Mouse (Mus musculus): ENCODE measurements around the gene Lrp8.

Lrp8 gene

DNA sequence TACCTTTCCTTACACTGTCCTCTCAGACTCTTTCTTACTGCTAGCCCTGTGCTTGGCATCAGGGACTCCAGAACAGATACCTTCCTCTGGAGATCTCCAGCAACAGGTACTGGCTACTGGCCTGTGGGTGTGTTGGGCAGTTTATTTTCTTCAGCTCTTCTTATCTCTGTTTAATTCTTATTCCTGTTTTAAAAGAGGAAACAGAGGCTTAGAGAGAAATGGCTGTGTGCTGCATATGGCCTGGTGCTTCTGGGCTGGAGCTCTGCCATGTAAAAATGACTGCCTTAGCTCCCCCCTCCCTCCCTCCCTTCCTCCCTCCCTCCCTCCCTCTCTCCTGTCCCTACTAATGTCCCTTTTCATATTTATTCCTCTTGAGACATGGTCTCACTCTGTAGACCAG lies 6.6 kb downstream of the Lrp8 start:
- DNase-seq: no peak

DNA sequence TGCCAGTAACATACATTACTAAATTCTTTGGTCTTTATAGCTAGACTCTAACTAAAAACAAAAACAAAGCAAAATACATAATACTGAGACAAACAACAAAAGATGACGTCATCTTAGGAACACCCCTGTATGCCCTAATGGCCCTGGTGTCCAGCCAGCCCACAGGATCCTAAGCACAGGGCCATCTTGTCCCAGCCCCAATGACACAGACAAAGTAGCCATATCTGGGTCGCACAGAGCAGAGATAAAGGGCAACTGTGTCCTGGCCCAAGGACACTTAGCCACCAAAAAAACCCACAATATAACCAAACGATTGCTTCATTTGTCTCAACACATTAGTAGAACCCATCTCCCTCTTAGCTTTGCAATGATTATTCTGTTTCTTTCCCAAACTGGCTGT lies 8.9 kb downstream of the Lrp8 start:
- DNase-seq: no peak

GRCm38 (mm10) chr4:107811716-107812330 lies 9.8 kb downstream of the Lrp8 start:
- no peak for DNase-seq

DNA sequence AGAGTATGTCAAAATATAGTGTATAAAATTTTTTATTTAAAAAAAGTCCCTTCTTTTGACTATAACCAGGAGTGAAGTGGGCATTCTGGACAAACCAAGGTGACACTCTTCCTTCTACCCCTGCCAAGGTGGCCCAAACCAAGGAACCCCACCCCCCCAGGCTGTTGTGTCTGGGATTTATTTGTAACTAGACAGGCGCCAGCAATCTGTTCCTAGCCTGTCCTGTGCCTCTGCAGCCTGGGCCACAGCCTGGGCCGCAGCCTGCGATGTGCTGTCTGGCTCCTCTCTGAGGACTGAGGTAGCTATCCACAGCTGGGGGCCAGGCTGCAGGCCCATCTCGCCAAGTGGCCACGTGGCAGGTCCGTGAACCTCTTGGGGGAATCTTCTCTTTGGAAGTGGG lies 10.3 kb downstream of the Lrp8 start:
- DNase-seq: no peak

- no peak for DNase-seq
These were observed 14.4 kb downstream of the Lrp8 start for GRCm38 (mm10) chr4:107816459-107816858.

GRCm38 (mm10) chr4:107817463-107817862 lies 15.4 kb downstream of the Lrp8 start:
- DNase-seq: peak in 1 of 2 experiments; percentile 31

GRCm38 (mm10) chr4:107819990-107820719 lies 18.1 kb downstream of the Lrp8 start:
- DNase-seq: no peak

DNA sequence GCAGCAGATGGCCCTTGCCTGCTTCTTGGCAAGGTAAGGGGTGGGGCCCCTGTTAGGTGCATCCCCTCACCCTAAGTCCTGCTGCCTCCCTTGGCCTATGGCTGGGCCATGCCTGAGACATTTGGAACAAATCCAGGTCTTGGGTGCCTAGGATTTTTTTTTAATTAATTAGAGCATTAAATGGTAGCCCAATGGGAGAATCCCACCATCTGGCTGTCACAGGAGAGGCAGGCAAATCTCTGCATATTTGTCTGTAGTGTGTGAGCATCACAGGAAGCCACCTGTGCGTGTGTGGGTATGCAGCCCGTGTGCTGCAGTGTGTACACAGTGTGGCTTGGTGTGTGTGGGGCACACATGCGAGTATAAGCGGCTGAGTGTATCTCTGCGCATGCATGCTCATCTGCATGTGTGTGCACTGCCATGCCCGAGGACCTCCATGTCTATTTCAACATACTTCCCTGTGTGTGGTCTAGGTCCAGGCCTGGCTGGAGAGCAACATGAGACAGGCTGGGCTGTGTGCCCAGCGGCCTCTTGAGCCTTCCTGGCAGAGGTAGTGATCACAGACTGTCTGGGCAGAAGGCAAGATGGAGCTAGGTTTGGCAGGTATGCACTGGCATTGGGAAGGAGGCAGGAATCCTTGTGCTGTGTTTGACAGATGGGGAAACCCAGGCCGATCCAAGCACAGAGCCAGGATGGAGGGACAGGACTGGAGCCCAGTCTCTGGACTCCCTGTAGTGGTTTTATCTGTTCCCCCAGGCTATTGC lies 19.0 kb downstream of the Lrp8 start:
- DNase-seq: peak; percentile 32 to 63

DNA sequence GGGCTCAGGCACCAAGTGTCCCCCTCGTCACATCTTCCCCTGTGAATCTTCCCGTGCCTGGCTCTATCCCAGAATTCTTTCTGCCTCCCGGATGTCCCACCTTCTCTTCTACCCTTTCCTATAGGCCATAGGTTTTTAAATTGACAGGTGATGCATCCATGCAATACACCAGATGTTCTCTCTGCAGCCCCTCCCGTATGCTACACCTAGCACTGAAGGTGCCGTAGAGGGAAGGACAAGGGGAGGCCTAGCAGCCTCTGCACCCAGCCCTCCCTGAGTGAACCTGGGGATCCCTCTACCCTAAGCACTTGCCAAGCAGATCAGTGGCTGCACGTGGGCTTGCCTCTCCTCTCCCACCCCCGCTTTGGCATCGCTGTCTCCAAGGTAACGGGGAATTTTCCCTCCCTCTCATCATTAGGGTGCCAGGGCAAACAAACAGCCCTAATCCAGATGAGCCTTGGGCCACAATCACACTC lies 20.9 kb downstream of the Lrp8 start:
- no peak for DNase-seq

DNA sequence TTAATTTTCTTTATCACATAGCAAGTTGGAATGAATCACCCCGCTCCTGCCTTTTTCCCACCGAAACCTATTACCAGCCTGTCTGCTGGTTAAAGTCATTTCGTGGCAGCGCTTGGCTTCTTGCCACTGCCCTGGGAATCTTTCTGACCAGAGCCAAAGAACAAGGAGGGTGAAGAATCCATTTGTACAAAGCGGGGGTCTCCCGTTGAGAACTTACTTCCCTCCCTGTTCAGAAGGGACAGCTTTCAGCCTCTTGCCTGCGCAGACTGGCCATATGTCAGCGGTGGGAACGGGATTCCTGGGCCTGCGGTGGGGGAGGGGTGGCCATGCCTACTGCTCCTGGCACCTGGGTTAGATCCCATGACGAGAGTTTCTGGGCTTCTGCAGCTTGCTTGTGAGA lies 21.4 kb downstream of the Lrp8 start:
- DNase-seq: no peak

DNA sequence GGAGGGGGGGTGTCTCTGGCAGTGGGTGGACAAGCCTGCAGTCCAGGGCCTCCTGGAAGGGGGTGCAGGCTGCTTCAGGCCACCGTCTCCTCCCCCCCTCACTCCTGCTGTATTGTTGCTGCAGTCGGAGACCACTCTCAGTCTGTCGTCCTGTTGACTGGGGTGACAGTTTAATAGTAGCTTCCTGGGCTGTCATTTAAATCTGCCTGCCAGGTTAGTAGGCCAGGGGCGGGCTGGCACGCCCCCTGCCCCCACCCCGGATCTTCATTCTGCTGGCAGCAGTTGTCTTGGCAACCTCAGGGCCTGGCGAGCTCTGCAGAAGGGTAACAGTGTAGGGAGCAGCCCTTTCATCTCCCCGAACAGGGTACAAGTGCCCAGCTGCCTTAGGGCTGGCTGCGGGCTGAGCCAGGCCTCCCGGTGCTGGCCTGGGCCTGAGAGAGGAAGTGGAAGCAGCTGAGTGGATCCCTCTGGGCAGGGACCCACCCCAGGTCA lies 26.7 kb downstream of the Lrp8 start:
- DNase-seq: peak in 1 of 2 experiments; percentile 29

GRCm38 (mm10) chr4:107829675-107830074 lies 27.6 kb downstream of the Lrp8 start:
- no peak for DNase-seq

GRCm38 (mm10) chr4:107830189-107830588 lies 28.1 kb downstream of the Lrp8 start:
- DNase-seq: no peak

DNA sequence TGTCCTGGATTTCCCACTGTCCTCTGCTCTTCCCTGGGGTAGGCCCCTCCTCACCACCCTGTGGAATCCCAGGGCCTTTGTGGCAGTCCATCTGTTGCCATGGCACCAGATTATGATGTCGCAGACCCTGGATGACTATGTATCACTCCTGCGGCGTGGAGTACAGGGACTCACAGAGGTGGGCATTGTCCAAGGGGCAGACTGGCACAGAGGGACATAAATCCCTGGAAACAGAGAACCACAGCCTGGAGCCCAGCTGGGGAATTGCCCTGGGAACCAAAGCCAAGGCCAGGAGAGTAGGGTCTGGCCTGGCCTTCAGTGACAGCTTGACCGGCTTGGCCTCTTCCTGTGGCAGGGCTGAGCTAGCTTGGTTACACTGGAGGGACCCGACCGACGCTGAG lies 28.8 kb downstream of the Lrp8 start:
- DNase-seq: no peak

GRCm38 (mm10) chr4:107831678-107832077 lies 29.6 kb downstream of the Lrp8 start:
- no peak for DNase-seq

- no peak for DNase-seq
These were observed 31.5 kb downstream of the Lrp8 start for GRCm38 (mm10) chr4:107833525-107833924.

- DNase-seq: no peak
These were observed 32.7 kb downstream of the Lrp8 start for GRCm38 (mm10) chr4:107834643-107835314.

GRCm38 (mm10) chr4:107835508-107835909 lies 33.4 kb downstream of the Lrp8 start:
- DNase-seq: no peak

DNA sequence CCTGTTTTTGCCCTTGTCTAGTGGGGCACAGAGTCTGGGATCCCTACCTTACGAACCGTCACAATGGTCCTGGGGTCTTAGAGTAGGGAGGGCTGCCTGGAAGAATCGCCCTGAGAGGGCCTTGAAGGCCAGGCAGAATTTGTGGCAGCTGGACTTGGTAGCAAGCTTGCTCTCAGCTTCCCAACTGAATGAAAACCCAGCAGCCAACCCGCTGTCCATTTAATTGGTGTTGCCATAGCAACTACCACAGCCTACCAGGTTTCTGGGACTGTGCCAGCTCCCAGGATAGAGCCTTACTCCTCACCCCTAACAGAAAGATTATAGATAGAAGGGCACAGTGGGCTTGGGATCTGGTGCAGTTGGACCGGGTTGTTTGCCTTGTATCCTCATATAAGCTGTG lies 34.7 kb downstream of the Lrp8 start:
- DNase-seq: no peak

- DNase-seq: no peak
These were observed 35.8 kb downstream of the Lrp8 start for GRCm38 (mm10) chr4:107837910-107838309.

DNA sequence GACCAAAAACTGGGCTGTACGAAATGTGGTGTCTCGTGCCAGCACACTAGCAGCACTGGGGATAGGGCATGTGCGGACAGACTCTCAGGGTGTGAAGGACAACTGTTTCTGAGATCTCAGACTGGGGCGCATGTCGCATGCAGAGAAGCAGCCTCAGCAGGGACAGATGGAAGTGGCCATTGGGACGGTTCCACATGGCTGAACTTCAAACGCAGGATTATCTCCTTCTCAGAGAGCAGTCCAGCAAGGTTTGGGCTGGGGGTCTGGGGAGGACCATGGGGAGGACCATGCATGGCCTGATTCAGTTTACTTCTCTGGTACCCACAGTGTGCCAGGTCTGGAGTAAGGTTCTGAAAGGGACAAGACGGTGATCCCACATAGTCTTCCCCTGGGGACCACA lies 41.6 kb downstream of the Lrp8 start:
- DNase-seq: no peak

DNA sequence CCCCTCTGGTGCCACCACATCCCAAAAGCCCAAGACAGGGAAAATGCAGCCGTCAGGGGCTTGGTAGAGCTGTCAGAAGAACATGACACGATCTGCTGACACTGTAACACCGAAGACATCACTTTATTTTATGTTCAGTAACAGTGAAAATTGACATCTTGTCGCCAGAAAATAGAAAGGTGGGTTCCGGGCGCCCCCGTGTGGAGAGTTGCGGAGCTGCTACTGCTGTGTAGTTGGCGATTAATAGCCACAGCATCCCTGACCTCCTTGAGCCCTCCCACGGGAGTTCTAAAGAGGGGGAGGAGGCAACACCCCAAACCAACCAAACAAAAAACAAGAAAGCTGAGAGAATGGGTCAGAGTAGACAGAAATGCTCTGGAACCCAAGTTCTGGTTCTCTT lies 42.9 kb downstream of the Lrp8 start:
- peak; percentile 56 to 81 for DNase-seq

- DNase-seq: no peak
These were observed 44.7 kb downstream of the Lrp8 start for GRCm38 (mm10) chr4:107846795-107847194.
